Mouse (Mus musculus) CH12.LX (cell line): ENCODE measurements around the gene Tbc1d2.

Source experiments
- BHLHE40 ChIP-seq: IDR thresholded peaks from 2 replicates; pipeline ENCODE4 v1.6.1; 2011; ENCODE audit warnings: mild to moderate bottlenecking, low read depth, low read length, improper control_type of control experiment
- CHD2 ChIP-seq: IDR thresholded peaks from 2 replicates; pipeline ENCODE4 v1.6.1; 2011; ENCODE audit warnings: low read length, improper control_type of control experiment
- CTCF ChIP-seq, 2 experiments: IDR thresholded peaks in 1 of 2; conservative IDR thresholded peaks in 1 of 2; 2 replicates each; pipeline ENCODE4 v1.5.1; 2011 to 2012; ENCODE audit warnings: low read depth in 2 of 2, low read length in 2 of 2, improper control_type of control experiment in 1 of 2, inconsistent platforms in 1 of 2, mild to moderate bottlenecking in 1 of 2, moderate library complexity in 1 of 2
- E2F4 ChIP-seq: IDR thresholded peaks from 2 replicates; pipeline ENCODE4 v1.6.1; 2011; ENCODE audit warnings: low read depth, low read length, improper control_type of control experiment; ENCODE audit not compliant: insufficient replicate concordance
- EP300 ChIP-seq: IDR thresholded peaks from 2 replicates; pipeline ENCODE4 v1.6.1; 2011; ENCODE audit warnings: low read length, improper control_type of control experiment
- JUND ChIP-seq: conservative IDR thresholded peaks from 2 replicates; pipeline ENCODE4 v1.6.1; 2011; ENCODE audit warnings: low read depth, low read length, improper control_type of control experiment
- MAFK ChIP-seq: IDR thresholded peaks from 2 replicates; pipeline ENCODE4 v1.6.1; 2011; ENCODE audit warnings: low read length, improper control_type of control experiment; ENCODE audit not compliant: insufficient replicate concordance
- MAZ ChIP-seq: IDR thresholded peaks from 2 replicates; pipeline ENCODE4 v1.6.1; 2012; ENCODE audit warnings: low read depth, mild to moderate bottlenecking, inconsistent platforms, low read length, improper control_type of control experiment, moderate library complexity
- POLR2A ChIP-seq: IDR thresholded peaks from 2 replicates; pipeline ENCODE4 v1.6.1; 2011; ENCODE audit warnings: low read depth, mild to moderate bottlenecking, improper control_type of control experiment, low read length
- RCOR1 ChIP-seq: conservative IDR thresholded peaks from 2 replicates; pipeline ENCODE4 v1.6.1; 2012; ENCODE audit warnings: low read depth, mild to moderate bottlenecking, inconsistent platforms, low read length, improper control_type of control experiment
- SMC3 ChIP-seq: IDR thresholded peaks from 2 replicates; pipeline ENCODE4 v1.6.1; 2011; ENCODE audit warnings: low read depth, low read length, improper control_type of control experiment
- TBP ChIP-seq: conservative IDR thresholded peaks from 2 replicates; pipeline ENCODE4 v1.6.1; 2011; ENCODE audit warnings: low read depth, low read length, improper control_type of control experiment
- ZC3H11A ChIP-seq: IDR thresholded peaks from 2 replicates; pipeline ENCODE4 v1.6.1; 2012; ENCODE audit warnings: low read depth, mild to moderate bottlenecking, inconsistent platforms, low read length, improper control_type of control experiment
- ZNF384 ChIP-seq: IDR thresholded peaks from 2 replicates; pipeline ENCODE4 v1.6.1; 2012; ENCODE audit warnings: low read depth, low read length, improper control_type of control experiment, inconsistent platforms

DNA sequence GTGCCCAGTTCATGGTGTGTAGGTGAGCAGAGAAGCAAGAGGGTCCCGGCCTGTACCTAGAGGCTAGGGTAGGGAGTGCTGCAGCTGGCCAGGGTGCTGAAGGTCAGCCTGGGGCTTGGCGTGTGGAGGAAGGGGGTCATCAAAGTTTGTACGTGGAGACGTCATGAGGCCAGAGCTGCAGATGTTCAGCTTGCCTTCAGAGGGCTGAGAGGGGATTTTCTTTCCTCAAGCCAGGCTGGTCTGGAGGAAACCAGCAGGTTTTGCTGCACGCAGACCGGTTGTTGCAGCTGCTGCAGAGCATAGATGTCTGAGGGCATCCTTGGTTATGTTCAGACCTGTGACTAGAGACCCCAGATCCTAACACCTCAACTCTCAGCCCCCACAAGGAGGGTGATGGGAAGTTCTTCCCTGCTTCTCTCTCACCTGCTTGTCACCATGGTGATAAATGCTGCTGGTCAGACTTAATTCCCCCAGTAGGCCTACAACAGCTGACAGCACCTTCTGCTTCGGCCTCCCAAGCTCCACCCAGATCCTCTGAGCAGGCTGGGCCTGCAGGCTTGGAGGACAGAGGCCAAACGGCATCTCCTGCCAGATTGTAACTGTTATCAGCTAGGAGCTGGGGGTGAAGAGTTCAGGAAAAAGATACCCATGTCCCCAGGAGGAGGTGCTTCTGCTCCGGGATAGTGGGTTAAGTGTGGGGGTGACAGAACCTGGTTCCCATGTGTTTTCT, 75.8 kb downstream of the Tbc1d2 start:
- TF ChIP-seq CTCF (conservative IDR thresholded peaks at IDR 0.05 in 1 of 2, IDR thresholded peaks at IDR 0.05 in 1 of 2; ENCODE audit: low read depth in 2 of 2, low read length in 2 of 2) (no peak), SMC3 (no peak), POLR2A (peak; percentile 47), EP300 (no peak; the same call in 1 of the 2 replicates), MAFK (no peak), CHD2 (no peak), ZNF384 (no peak), BHLHE40 (0 out of 2 replicates have a peak, but pooled peaks have one; percentile 5), E2F4 (no peak), RCOR1 (no peak), TBP (peak; percentile 90), JUND (no peak), MAZ (no peak), ZC3H11A (no peak)
